Mouse (Mus musculus) naive thymus-derived CD4-positive, alpha-beta T cell, adult 5 months (primary cell): Measurements from ENCODE around the gene Nos1ap. TPM values are rescaled to one million over a fixed set of nuclear protein-coding genes. Genes with fewer than 3 reads are reported as not detected.

Source experiments
- polyA plus RNA-seq: library from polyadenylated mRNA; unstranded; fragments of 100-300 nt; shearing (Covaris generic); gene quantifications from one replicate; pipeline ENCODE4 v1.2.1, GENCODE M21; 2017

The Nos1ap gene
- polyA plus RNA-seq: 0.14 TPM

DNA sequence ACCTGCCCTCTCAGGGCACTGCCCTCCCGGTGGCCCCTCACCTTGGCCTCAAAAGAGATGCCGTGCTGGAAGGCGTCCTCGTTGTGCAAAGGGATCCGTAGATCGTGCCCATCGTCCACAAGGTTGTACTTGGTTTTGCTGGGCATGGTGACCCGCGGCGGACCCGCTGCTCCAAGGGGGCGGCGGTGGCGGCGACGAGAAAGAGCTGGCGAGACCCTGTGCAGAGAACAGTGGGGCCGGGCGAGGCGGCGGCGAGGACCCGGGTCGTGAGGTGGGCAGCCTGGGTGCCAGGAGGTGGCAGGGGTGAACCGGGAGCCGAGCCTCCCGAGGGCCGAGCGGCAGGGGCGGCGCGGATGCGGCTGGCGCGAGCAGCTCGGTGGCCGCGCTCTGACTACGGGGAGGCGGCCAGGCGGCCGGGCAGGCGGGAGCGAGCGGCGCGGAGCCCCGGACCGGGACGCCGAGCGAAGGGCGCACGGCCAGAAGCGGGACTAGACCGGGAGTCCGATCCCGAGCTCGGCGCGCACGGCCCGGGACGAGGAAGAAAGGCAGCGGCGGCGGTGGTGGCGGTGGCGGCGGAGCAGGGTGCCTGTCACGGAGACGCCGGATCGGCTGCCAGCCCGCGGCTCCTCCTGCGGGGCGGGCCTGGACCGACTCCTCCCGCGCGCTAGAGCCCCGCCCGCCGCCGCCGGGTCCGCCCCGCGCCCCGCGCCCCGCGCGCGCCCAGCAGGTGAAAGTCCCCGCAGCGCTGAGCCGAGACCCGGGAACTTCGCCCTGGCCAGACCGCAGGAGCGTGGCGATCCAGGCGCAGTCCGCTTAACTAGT lies at the start of gene Nos1ap:
TSS of gene Nos1ap (minus strand) at position 643 of the 822 bp plus-strand sequence.

DNA sequence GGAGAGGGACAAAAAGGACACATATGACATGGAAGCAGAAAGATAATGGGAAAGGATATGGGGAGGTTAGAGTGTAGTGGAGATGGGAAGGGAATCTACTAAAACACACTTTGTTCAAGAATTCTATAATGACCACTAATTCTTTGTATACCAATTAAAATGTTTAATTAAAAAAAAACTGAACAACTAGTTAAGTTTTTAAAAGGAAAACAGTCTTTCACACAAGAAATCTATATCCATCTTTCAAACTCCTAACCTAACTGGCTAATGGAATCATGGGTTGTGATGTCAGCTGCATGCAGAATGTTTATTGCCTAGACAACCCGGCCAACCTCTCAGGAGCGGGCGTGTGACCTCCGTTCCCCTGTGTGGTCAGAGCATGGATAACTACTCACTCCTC lies 281.2 kb downstream of the Nos1ap start, which contains the start of gene Spata46:
TSS of gene Spata46 (plus strand) at position 301 of the 400 bp plus-strand sequence.

DNA sequence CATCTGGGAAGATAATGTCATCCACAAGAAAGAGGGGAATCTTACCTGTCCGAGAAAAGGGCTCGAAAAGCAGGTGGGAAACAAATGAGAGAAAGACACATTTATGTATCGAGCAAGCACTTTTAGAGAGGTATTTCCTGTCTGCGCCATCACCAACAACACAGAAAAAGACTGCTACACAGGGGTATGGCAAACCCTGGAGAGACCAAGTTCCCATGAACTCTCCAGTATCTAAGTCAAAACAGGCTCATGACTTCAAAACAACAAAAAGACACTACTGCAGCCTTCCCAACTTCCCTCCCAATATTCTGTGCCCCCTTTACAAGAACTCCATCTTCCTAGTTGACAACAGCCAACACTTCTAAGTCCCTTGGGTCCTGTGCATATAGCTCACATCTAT lies 283.4 kb downstream of the Nos1ap start, which contains the start of gene Gm7694:
TSS of gene Gm7694 (minus strand) at position 101 of the 400 bp plus-strand sequence.

DNA sequence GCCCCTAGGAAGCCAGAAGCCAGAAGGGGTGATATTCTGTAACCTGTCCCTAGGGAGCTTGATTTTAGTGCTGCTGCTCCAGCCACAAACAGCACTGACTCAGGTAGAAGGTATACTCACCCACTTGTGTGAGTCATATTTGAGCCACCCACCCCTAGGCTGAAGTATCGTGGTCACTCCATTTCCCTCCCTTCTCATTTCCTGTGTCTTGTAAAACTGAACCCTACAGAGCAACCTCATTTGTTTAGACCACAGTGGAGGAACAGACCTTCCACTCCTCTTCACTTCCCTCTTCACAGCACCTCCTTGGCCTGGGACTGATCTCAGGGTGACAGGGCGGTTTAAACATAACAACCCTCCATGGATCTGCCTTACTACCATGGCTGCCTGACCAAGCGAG lies 312.6 kb downstream of the Nos1ap start, which contains the start of gene Sh2d1b1:
TSS of gene Sh2d1b1 (plus strand) at position 305 of the 400 bp plus-strand sequence.

Other genes with a start within 250 kb of the Nos1ap start
- not detected for gene Olfml2b, start 54.7 kb upstream of the Nos1ap start, polyA plus RNA-seq